Mouse (Mus musculus): ENCODE data around the gene Podn. TPM values are rescaled to one million over a fixed set of nuclear protein-coding genes. Genes with fewer than 3 reads are reported as not detected.

Podn gene
- polyA plus RNA-seq, 1 experiment, result 19.0 TPM

GRCm38 (mm10) chr4:108052673-108053072 lies 43.6 kb downstream of the Podn start:
- WGBS, result 90% methylated on average over 8 of the region's 8 CpGs
- DNase-seq (ENCODE audit: low read depth, low spot score), result no peak

- WGBS, result 91% methylated on average over 10 of the region's 10 CpGs
- no peak for DNase-seq (ENCODE audit: low read depth, low spot score)
Observed at GRCm38 (mm10) chr4:108051687-108052274, 44.5 kb downstream of the Podn start.

- 87% methylated on average over 8 of the region's 8 CpGs for WGBS
- DNase-seq (ENCODE audit: low read depth, low spot score), result no peak
Observed at GRCm38 (mm10) chr4:108046136-108046535, 50.1 kb downstream of the Podn start.

GRCm38 (mm10) chr4:108045136-108046107 lies 50.8 kb downstream of the Podn start:
- 83% methylated on average over 19 of the region's 19 CpGs for WGBS

GRCm38 (mm10) chr4:108037027-108037426 lies 59.2 kb downstream of the Podn start:
- DNase-seq (ENCODE audit: low read depth, low spot score), result no peak
- WGBS, result 82% methylated on average over 8 of the region's 8 CpGs

More at GRCm38 (mm10) chr4:108045136-108046107, 50.8 kb downstream of the Podn start:
- no peak for DNase-seq (ENCODE audit: low read depth, low spot score)

GRCm38 (mm10) chr4:108033041-108033764 lies 63.0 kb downstream of the Podn start:
- 82% methylated on average over 8 of the region's 8 CpGs for WGBS
- DNase-seq (ENCODE audit: low read depth, low spot score), result no peak

- DNase-seq (ENCODE audit: low read depth, low spot score), result no peak
- WGBS, result 50% methylated on average over 11 of the region's 11 CpGs
Observed at GRCm38 (mm10) chr4:108032352-108032849, 63.8 kb downstream of the Podn start.

GRCm38 (mm10) chr4:108031502-108032351 lies 64.5 kb downstream of the Podn start:
- no peak for DNase-seq (ENCODE audit: low read depth, low spot score)
- WGBS, result under 1% methylated on average over 85 of the region's 86 CpGs

GRCm38 (mm10) chr4:108030888-108031501 lies 65.2 kb downstream of the Podn start:
- WGBS, result 12% methylated on average over 22 of the region's 22 CpGs
- no peak for DNase-seq (ENCODE audit: low read depth, low spot score)

- no peak for DNase-seq (ENCODE audit: low read depth, low spot score)
- 47% methylated on average over 3 of the region's 3 CpGs for whole genome bisulfite sequencing
Observed at GRCm38 (mm10) chr4:108026193-108026592, 70.1 kb downstream of the Podn start.

- 15% methylated on average over 10 of the region's 10 CpGs for WGBS
- no peak for DNase-seq (ENCODE audit: low read depth, low spot score)
Observed at GRCm38 (mm10) chr4:108025269-108025668, 71.0 kb downstream of the Podn start.

- 44% methylated on average over 5 of the region's 5 CpGs for WGBS
Observed at GRCm38 (mm10) chr4:108024641-108025040, 71.6 kb downstream of the Podn start.

GRCm38 (mm10) chr4:108023186-108023585 lies 73.1 kb downstream of the Podn start:
- 62% methylated on average over 4 of the region's 4 CpGs for WGBS

More at GRCm38 (mm10) chr4:108024641-108025040, 71.6 kb downstream of the Podn start:
- no peak for DNase-seq (ENCODE audit: low read depth, low spot score)

GRCm38 (mm10) chr4:108020178-108020577 lies 76.1 kb downstream of the Podn start:
- WGBS, result 85% methylated on average over 6 of the region's 6 CpGs
- DNase-seq (ENCODE audit: low read depth, low spot score), result no peak

More at GRCm38 (mm10) chr4:108023186-108023585, 73.1 kb downstream of the Podn start:
- no peak for DNase-seq (ENCODE audit: low read depth, low spot score)

- no peak for DNase-seq (ENCODE audit: low read depth, low spot score)
- WGBS, result 54% methylated on average over 14 of the region's 14 CpGs
Observed at GRCm38 (mm10) chr4:108018961-108019921, 77.0 kb downstream of the Podn start.

GRCm38 (mm10) chr4:108018241-108018923 lies 77.9 kb downstream of the Podn start:
- 55% methylated on average over 10 of the region's 10 CpGs for WGBS
- DNase-seq (ENCODE audit: low read depth, low spot score), result no peak

- DNase-seq (ENCODE audit: low read depth, low spot score), result no peak
- 86% methylated on average over 7 of the region's 7 CpGs for WGBS
Observed at GRCm38 (mm10) chr4:108017839-108018238, 78.4 kb downstream of the Podn start.

Measured in large intestine, adult 2 months (tissue).